Mouse (Mus musculus): ENCODE data around the gene Tdrd5. TPM values are rescaled to one million over a fixed set of nuclear protein-coding genes. Genes with fewer than 3 reads are reported as not detected.

Tdrd5 gene
- polyA plus RNA-seq, 1 experiment from 2014 or later = 1.3 TPM

DNA sequence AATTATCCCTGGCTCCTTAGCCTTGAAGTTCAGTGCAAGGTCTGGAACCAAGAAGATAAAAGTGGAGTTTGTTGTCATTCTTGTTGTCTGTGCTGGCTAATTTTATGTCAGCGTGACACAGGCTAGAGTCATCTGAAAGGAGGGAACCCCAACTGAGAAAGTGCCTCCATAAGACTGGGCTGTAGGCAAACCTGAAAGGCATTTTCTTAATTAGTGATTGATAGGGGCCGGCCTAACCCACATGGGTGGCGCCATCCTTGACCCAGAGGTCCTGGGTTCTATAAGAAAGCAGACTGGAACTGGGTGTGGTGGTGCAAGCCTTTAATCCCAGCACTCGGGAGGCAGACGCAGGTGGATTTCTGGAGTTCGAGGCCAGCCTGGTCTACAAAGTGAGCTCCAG lies 72.3 kb downstream of the Tdrd5 start:
- WGBS = 86% methylated on average over 6 of the region's 6 CpGs
- Histone ChIP-seq H3K27ac (ENCODE audit: low read length) (no peak overlapping the region), H3K9me3 (ENCODE audit: control insufficient read depth, low read length) (no peaks in the 10 kb centered on the region), H3K9ac (ENCODE audit: low read length) (no peak overlapping the region), H3K36me3 (ENCODE audit: control insufficient read depth, insufficient read depth, low read length) (no peaks in the 10 kb centered on the region), H3K27me3 (ENCODE audit: control insufficient read depth, insufficient read depth, low read depth, low read length) (no peaks in the 10 kb centered on the region), H3K4me2 (ENCODE audit: low read depth, low read length) (no peak overlapping the region), H3K4me3 (ENCODE audit: low read length) (no peak overlapping the region), H3K4me1 (replicated peaks; ENCODE audit: control insufficient read depth, insufficient read depth, low read length) (peaks cover 10% of the 10 kb centered on the region)
- no peak for ATAC-seq (ENCODE audit: low read depth)

DNA sequence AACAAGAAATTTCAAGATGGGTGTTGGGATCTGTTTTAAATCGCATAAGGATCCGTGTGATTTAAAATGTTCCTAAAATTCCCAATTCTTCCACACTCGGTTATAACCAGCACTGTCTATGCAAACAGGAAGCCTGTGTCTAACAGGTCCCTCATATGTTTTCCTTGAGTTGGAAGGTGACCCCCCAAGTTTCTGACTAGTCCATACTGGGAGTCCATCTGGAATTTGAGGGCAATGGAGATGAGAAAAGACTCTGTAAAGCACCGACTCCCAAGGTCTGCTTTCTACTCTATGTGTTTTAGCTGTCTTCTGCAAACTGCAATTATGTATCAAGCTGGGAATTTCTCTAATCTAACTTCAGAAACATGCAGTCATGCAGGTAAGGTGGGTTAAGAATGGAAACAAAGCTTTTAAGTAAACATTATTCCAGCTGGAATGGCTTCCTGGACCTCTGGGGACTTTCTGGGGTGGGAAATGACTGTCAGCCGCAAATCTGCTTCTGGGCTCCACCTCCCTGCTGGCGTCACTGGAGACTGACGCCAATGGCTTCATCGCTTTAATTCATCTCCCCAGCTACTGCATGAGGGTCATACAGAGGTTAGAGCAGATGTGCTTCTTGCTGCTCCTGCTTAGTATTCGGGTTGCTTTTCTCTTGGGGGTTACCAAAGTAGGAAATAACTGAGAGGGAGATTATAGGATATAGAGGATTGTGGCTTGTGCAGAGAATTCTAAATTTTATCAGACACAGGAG lies 73.0 kb downstream of the Tdrd5 start:
- H3K27me3 ChIP-seq (ENCODE audit: control insufficient read depth, insufficient read depth, low read depth, low read length) = no peaks in the 10 kb centered on the region
- H3K36me3 ChIP-seq (ENCODE audit: control insufficient read depth, insufficient read depth, low read length) = no peaks in the 10 kb centered on the region
- no peak overlapping the region for H3K4me2 ChIP-seq (ENCODE audit: low read depth, low read length)
- no peak overlapping the region for H3K27ac ChIP-seq (ENCODE audit: low read length)
- ATAC-seq (ENCODE audit: low read depth) = peak; percentile 66
- H3K4me3 ChIP-seq (ENCODE audit: low read length) = no peak overlapping the region
- 0 out of 2 replicates have a peak overlapping the region, but pooled peaks have one; percentile 3 for H3K9ac ChIP-seq (ENCODE audit: low read length)
- peaks cover 10% of the 10 kb centered on the region for H3K4me1 ChIP-seq (replicated peaks; ENCODE audit: control insufficient read depth, insufficient read depth, low read length)
- 24% methylated on average over 9 of the region's 9 CpGs for WGBS
- H3K9me3 ChIP-seq (ENCODE audit: control insufficient read depth, low read length) = no peaks in the 10 kb centered on the region

DNA sequence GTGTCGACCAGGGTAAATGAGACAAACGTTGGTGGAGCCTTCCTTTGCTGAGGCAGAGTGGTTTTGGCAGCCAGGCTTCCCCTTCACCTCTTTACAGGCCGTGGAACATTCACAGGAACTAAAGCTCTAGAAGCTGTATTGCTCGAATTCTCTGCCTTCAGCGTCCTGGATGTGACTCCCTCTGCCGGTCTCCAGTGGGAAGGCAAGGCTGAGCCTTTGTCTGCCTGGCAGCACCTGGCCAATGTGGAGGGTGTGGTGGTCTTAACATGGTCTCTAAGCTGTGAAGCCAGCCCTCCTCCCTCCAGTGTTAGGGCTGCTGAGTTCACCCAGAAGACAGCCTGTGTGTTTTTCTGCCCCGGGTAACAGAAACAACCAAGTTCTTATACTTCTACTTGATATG lies 74.0 kb downstream of the Tdrd5 start:
- no peaks in the 10 kb centered on the region for H3K36me3 ChIP-seq (ENCODE audit: control insufficient read depth, insufficient read depth, low read length)
- WGBS = 21% methylated on average over 7 of the region's 7 CpGs
- peak; percentile 31; the same call in 1 of the 2 replicates for ATAC-seq (ENCODE audit: low read depth)
- no peak overlapping the region for H3K9ac ChIP-seq (ENCODE audit: low read length)
- H3K27me3 ChIP-seq (ENCODE audit: control insufficient read depth, insufficient read depth, low read depth, low read length) = no peaks in the 10 kb centered on the region
- no peak overlapping the region for H3K27ac ChIP-seq (ENCODE audit: low read length)
- no peaks in the 10 kb centered on the region for H3K9me3 ChIP-seq (ENCODE audit: control insufficient read depth, low read length)
- H3K4me3 ChIP-seq (ENCODE audit: low read length) = no peak overlapping the region
- H3K4me2 ChIP-seq (ENCODE audit: low read depth, low read length) = no peak overlapping the region
- H3K4me1 ChIP-seq (replicated peaks; ENCODE audit: control insufficient read depth, insufficient read depth, low read length) = peaks cover 10% of the 10 kb centered on the region

DNA sequence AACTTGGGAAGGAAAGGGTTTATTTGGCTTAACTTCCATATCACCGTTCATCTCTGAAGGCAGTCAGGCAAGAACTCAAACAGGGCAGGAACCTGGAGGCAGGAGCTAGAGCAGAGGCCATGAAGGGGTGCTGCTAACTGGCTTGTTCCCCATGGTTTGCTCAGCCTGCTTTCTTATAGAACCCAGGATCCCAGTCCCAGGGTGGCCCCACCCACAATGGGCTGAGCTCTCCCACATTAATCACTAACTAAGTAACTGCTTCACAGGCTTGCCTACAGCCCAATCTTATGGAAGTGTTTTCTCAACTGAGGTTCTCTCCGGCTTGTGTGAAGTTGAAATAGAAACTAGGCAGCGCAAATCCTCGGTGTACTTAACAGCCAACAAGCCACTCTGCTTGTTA lies 74.7 kb downstream of the Tdrd5 start:
- no peaks in the 10 kb centered on the region for H3K9me3 ChIP-seq (ENCODE audit: control insufficient read depth, low read length)
- H3K4me1 ChIP-seq (replicated peaks; ENCODE audit: control insufficient read depth, insufficient read depth, low read length) = peaks cover 10% of the 10 kb centered on the region
- WGBS = 62% methylated on average over 4 of the region's 4 CpGs
- no peak for ATAC-seq (ENCODE audit: low read depth)
- no peaks in the 10 kb centered on the region for H3K36me3 ChIP-seq (ENCODE audit: control insufficient read depth, insufficient read depth, low read length)
- no peak overlapping the region for H3K9ac ChIP-seq (ENCODE audit: low read length)
- no peaks in the 10 kb centered on the region for H3K27me3 ChIP-seq (ENCODE audit: control insufficient read depth, insufficient read depth, low read depth, low read length)
- no peak overlapping the region for H3K4me2 ChIP-seq (ENCODE audit: low read depth, low read length)
- no peak overlapping the region for H3K4me3 ChIP-seq (ENCODE audit: low read length)
- no peak overlapping the region for H3K27ac ChIP-seq (ENCODE audit: low read length)

DNA sequence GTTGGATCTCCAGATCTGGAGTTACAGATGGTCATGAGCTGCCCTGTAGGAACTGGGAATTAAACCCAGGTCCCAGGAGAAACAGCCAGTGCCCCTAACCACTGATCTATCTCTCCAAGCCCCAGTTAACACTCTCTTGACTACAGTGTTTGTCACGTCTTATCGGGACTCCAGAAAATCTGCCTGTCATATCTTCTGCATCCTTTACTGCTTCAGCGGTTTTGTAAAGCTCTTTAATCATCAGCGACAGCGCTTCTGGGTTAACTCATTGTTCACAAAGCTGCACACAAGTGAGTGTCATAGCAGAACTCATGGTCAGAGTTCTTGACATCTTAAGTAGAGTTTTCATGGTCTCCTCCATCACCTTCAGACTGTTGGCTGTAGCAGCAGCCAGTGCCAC lies 76.6 kb downstream of the Tdrd5 start:
- no peaks in the 10 kb centered on the region for H3K27me3 ChIP-seq (ENCODE audit: control insufficient read depth, insufficient read depth, low read depth, low read length)
- no peak overlapping the region for H3K27ac ChIP-seq (ENCODE audit: low read length)
- no peak overlapping the region for H3K4me3 ChIP-seq (ENCODE audit: low read length)
- no peaks in the 10 kb centered on the region for H3K9me3 ChIP-seq (ENCODE audit: control insufficient read depth, low read length)
- ATAC-seq (ENCODE audit: low read depth) = no peak
- WGBS = 61% methylated on average over 5 of the region's 5 CpGs
- no peak overlapping the region for H3K9ac ChIP-seq (ENCODE audit: low read length)
- peaks cover 14% of the 10 kb centered on the region for H3K4me1 ChIP-seq (replicated peaks; ENCODE audit: control insufficient read depth, insufficient read depth, low read length)
- H3K36me3 ChIP-seq (ENCODE audit: control insufficient read depth, insufficient read depth, low read length) = no peaks in the 10 kb centered on the region
- H3K4me2 ChIP-seq (ENCODE audit: low read depth, low read length) = no peak overlapping the region

DNA sequence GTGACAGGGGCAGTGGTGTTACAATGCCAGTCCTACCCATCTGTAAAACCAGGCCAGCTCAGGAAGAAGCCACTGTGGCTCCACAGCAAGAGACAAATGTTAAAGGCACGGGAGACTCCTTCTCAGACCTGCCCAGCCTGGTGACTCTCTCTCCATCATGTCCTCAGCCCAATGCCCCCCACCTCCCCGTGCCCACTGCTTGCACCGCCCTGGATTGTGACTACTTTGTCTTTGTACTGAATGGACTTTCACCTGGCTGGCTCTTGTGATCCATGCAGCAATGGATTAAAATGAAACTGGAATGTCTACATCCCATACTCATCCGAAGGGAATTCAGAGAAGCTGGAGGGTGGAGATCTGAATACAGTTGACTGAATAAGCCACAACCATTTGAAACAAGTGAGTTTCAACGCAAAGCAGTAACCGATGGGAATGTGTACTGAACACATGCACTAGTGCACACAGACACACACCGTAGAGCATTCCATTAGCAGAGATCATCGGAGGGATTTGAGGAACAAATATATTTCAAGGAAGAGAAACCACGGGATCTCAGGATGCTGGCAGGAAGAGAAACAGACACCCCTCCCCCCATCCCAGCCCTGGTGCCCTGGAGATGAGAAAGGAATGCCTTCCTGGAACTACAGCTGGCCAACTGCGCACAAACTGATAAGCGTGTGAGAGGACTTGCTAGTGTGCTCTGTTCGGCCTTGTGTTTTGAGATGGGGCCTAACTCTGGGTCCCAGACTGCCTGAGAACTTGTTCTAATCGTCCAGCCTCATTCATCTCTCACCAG lies 81.1 kb downstream of the Tdrd5 start:
- peaks cover 10% of the 10 kb centered on the region for H3K4me1 ChIP-seq (replicated peaks; ENCODE audit: control insufficient read depth, insufficient read depth, low read length)
- 34% methylated on average over 13 of the region's 13 CpGs for WGBS
- no peak overlapping the region for H3K9ac ChIP-seq (ENCODE audit: low read length)
- no peaks in the 10 kb centered on the region for H3K27me3 ChIP-seq (ENCODE audit: control insufficient read depth, insufficient read depth, low read depth, low read length)
- ATAC-seq (ENCODE audit: low read depth) = peak; percentile 61
- no peak overlapping the region for H3K4me3 ChIP-seq (ENCODE audit: low read length)
- no peaks in the 10 kb centered on the region for H3K36me3 ChIP-seq (ENCODE audit: control insufficient read depth, insufficient read depth, low read length)
- H3K4me2 ChIP-seq (ENCODE audit: low read depth, low read length) = no peak overlapping the region
- H3K27ac ChIP-seq (ENCODE audit: low read length) = no peak overlapping the region
- no peaks in the 10 kb centered on the region for H3K9me3 ChIP-seq (ENCODE audit: control insufficient read depth, low read length)

DNA sequence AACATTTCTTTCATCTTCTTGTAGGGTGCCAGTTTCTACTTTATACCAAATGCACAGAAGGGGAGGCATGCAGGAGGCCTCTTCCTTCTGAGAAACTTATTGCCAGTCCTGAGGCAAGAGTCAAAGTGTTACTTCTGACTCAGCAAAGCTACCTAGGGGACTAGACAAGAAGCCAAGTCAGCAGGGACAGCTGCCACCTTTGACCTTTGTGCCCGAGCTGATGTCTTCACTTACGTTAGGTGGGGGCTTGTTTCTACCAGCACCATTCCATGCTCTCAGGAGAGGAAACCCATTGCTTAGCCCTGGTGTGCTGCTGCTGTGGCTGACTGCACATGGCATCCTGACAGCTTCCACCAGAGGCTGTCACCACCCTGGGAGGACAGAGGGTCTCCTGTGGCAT lies 82.1 kb downstream of the Tdrd5 start:
- Histone ChIP-seq H3K36me3 (ENCODE audit: control insufficient read depth, insufficient read depth, low read length) (no peaks in the 10 kb centered on the region), H3K4me3 (ENCODE audit: low read length) (no peak overlapping the region), H3K9ac (ENCODE audit: low read length) (no peak overlapping the region), H3K27ac (ENCODE audit: low read length) (no peak overlapping the region), H3K9me3 (ENCODE audit: control insufficient read depth, low read length) (no peaks in the 10 kb centered on the region), H3K27me3 (ENCODE audit: control insufficient read depth, insufficient read depth, low read depth, low read length) (no peaks in the 10 kb centered on the region), H3K4me1 (replicated peaks; ENCODE audit: control insufficient read depth, insufficient read depth, low read length) (peaks cover 10% of the 10 kb centered on the region), H3K4me2 (ENCODE audit: low read depth, low read length) (no peak overlapping the region)
- WGBS = 71% methylated on average over 2 of the region's 2 CpGs
- no peak for ATAC-seq (ENCODE audit: low read depth)

DNA sequence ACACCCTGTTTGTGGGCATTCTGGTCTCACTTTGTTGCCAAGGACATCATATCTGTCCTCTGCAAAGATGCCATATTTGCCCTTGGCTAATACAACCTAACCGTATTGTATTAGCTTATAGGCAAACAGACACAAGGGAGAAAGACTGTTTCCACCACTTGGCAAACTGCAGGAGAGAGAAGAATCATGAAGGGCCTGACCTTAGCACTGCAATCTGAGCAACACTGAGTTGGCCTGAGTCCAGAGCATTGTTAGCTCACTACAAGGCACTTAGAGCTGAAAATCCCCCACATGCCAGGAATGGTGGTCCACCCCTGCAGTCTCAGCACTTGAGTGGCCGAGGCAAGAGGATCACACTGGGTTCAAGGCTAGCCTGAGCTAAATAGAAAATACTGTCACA lies 84.9 kb downstream of the Tdrd5 start:
- 60% methylated on average over 2 of the region's 2 CpGs for WGBS
- no peaks in the 10 kb centered on the region for H3K27me3 ChIP-seq (ENCODE audit: control insufficient read depth, insufficient read depth, low read depth, low read length)
- peaks cover 10% of the 10 kb centered on the region for H3K4me1 ChIP-seq (replicated peaks; ENCODE audit: control insufficient read depth, insufficient read depth, low read length)
- H3K27ac ChIP-seq (ENCODE audit: low read length) = no peak overlapping the region
- H3K4me3 ChIP-seq (ENCODE audit: low read length) = no peak overlapping the region
- no peaks in the 10 kb centered on the region for H3K36me3 ChIP-seq (ENCODE audit: control insufficient read depth, insufficient read depth, low read length)
- no peaks in the 10 kb centered on the region for H3K9me3 ChIP-seq (ENCODE audit: control insufficient read depth, low read length)
- no peak overlapping the region for H3K4me2 ChIP-seq (ENCODE audit: low read depth, low read length)
- no peak overlapping the region for H3K9ac ChIP-seq (ENCODE audit: low read length)
- ATAC-seq (ENCODE audit: low read depth) = no peak

DNA sequence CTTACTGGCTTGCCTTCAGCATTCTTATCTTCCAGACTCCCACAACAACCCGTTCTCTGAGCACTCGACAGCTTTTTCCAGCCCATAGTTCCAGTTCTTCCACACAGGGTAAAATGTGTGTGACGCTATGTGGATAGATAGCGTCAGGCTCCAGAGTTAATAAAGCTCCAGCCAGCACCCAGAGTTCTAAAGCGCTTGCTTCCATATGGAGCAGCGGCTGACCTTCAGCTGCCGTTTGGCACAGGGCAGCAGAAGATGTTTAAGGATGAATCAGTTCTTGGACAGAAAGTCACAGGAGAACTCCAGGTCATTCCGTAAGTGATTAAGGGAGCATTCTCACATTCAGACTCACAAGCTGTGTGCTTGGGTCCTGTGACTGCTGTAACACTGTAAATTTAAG lies 85.5 kb downstream of the Tdrd5 start:
- Histone ChIP-seq H3K9ac (ENCODE audit: low read length) (no peak overlapping the region), H3K27ac (ENCODE audit: low read length) (no peak overlapping the region), H3K27me3 (ENCODE audit: control insufficient read depth, insufficient read depth, low read depth, low read length) (no peaks in the 10 kb centered on the region), H3K36me3 (ENCODE audit: control insufficient read depth, insufficient read depth, low read length) (no peaks in the 10 kb centered on the region), H3K9me3 (ENCODE audit: control insufficient read depth, low read length) (no peaks in the 10 kb centered on the region), H3K4me2 (ENCODE audit: low read depth, low read length) (no peak overlapping the region), H3K4me3 (ENCODE audit: low read length) (no peak overlapping the region), H3K4me1 (replicated peaks; ENCODE audit: control insufficient read depth, insufficient read depth, low read length) (peaks cover 10% of the 10 kb centered on the region)
- 44% methylated on average over 8 of the region's 8 CpGs for WGBS
- no peak for ATAC-seq (ENCODE audit: low read depth)
